Mouse (Mus musculus): Measurements from ENCODE around the gene Ergic1. TPM values are rescaled to one million over a fixed set of nuclear protein-coding genes. Genes with fewer than 3 reads are reported as not detected.

The Ergic1 gene
- total RNA-seq, 2 experiments from 2014 or later = 51.1 to 59.5 TPM

DNA sequence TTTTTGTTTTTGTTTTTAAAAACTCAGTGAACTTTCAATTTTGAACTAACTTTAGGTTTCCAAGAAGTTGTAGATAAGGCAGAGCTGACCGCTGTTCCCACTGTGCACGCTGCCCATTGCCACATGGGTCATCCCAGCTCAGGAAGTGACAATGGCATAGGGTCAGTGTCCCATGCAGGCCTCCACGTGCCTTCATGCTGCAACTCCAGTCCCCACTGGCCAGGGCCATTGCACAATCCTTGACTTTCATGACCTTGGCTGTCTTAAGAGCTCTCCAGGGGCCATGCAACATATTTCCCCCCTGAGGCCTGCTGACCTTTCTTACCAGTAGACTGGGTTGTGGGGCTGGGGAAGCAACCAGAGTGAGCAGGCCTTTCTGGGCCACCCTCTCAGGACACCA is 10.1 kb downstream of the Ergic1 start:
- no peak for DNase-seq
- intact Hi-C loops (cut with DNase I) = no loop called here

DNA sequence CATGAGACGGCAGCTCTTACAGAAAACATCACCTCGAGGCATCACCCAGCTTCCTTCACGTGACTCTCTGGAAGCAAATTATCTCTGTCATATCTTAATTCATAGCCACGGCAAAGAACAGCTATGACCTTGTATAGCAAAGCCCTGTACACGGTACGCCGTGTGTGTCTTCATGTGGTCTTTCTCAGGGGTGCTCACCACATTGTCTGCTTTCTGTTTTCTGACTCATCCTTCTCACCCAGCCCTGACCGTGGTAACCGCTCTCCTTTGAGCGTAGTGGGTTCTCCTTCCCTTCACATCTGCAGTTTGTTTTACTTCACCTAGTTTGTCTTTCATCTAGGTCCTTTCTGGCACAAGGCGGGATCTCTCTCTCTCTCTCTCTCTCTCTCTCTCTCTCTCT is 11.0 kb downstream of the Ergic1 start:
- no peak for DNase-seq
- intact Hi-C loops (cut with DNase I) = no loop called here

DNA sequence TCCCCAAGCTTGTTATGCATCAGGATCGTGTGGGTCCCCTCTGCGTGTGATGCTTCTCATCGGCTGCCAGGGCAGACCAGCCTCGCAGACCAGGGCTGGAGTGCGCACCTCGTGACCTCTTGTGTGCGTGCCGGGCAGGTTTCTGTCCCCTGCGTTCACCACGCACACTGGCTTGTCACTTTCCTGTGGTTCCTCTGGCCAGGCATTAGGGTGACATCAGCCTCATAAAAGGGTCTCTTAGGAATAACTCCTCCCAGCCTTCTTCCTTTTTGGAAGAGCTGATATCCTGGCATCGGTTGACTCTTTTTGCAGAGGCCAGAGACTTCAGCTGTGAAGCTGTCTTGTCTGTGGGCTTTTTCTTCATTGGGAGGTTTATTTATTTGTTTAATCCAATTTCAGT is 12.8 kb downstream of the Ergic1 start:
- DNase-seq = no peak
- intact Hi-C loops (cut with DNase I) = no loop called here

DNA sequence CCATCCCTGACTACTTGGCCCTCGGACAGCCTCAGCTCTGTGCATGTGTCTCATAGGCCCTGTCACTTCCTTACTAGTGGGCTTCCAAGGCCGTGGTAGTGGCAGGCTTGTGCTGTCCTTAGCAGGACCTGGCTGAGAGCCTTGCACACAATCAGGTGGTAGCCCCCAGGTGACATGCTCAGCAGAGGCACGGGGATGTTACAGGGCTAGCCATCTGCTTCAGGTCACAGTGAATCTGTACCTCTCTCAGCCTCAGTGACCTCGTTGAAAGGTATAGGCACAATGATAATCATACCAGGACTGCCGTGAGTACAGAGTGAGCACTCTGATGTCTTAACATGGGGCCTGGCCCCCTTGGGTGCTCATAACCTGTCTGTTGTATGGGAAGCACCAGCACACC is 13.4 kb downstream of the Ergic1 start:
- intact Hi-C loops (cut with DNase I) = no loop called here
- no peak for DNase-seq

DNA sequence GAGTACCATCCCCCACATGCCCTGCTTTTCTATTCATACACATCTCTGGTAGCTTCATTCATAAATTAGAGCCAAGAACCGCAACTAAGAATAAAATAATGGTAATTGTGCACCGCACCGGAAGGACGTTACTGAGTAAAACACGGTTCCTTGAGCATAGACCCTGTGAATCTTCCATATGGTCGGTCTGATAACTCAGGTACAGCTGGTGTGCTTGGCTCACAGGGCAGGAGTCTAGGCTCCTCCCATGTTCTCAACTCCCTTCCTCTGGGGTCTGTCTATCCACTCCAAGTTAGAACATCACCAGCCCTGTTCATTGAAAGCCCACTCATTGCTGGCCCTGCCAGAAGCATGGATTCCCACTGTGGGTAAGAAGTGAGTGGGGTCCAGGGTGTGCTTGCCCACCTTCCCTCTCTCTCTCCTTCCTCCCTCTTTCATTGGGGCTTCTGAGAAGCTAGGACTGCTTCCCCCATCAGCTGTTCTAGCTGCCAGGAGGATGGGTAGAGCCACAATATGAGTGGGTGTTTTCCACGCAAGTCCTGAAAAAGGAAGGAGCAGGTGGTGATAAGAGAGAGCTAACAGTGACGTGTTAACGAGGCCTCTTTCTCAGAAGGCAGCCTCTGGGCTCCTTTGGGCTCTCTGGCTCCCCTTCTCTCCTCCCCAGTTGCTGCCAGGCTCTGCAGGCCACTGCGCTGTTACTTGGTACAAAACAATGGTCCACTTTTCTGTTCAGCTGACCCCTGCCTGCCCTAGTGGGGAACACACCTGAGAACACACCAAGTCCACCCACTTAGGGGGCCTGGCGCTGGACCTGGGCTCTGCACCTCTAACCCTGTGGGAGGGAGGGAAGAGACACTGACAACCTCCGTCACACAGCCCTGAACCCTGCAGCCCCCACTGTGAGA is 14.7 kb downstream of the Ergic1 start:
- intact Hi-C loops (cut with DNase I) = no loop called here
- DNase-seq = no peak

DNA sequence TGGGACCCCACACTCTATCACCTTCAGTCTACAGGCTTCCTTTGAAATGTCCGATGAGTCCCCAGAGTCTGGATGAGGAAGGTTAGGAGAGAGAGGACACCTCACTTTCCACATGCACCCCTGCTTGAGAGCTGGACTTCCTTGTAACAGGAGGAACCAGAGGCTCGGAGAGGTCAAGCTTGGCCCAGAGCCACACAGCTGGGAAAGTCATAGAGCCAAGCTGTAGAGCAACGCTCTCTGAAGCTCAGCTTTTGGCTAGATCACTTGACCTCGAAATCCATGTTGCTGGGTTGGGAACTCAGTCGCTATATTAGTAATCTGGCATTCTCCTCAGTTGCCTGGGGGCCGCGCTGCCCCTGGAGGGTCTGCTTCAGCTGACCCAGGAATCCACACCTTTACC is 15.5 kb downstream of the Ergic1 start:
- peak; percentile 84 to 85 for DNase-seq
- intact Hi-C loops (cut with DNase I) = no loop called here

DNA sequence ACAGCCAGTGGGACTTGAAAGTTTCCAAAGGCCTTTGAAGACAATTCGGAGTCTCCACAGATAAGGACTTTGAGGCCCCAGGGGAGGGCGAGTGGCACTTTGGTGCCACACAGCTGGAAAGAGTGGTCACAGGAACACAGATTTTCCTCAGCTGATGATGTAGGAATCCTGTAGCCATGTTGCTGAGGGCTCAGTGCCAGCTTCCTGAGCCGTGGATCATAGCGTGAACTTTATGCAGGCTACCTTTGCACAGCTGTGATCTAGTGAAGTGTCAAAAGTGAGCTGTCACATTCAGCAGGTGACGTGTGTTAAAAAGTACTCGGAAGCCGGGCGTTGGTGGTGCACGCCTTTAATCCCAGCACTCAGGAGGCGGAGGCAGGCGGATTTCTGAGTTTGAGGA is 16.0 kb downstream of the Ergic1 start:
- DNase-seq = no peak
- intact Hi-C loops (cut with DNase I) = no loop called here

DNA sequence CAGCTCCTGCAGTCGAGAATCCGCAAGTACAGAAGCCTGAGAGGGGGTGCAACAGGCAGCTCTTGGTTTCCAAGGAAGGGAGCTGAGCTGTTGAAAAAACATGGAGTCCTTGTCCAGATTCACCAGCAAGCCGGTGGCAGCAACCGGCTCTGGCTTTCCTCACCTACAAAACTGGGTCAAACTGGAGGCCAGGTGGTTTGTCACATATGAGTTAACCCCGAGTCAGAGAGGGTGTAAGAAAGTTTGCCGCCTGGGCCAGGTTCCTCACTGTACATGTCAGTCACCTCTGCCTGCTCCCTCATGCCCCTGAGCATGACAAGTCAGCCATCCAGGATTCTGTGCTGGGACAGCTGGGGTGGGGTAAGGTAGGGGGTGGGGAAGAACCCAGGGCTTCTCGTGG is 16.9 kb downstream of the Ergic1 start:
- DNase-seq = no peak
- intact Hi-C loops (cut with DNase I) = no loop called here

DNA sequence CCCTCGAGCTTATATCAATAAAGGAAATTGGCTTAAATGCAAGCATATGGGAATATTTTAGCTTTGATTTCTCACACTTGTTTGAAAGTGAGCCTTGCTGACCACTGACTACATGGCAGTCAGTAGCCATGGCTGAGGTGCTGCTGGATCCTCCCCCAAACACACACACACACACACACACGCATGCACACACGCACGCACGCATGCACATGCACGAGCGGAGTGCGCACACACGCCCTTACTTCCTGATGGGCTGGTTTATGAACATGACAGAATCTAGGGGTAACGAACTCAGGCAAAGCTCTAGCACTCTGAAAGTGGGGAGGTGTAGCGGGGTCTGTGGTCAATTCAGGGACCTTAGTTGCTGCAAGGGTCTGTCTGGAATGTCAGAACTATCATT is 17.5 kb downstream of the Ergic1 start:
- no peak for DNase-seq
- intact Hi-C loops (cut with DNase I) = no loop called here

DNA sequence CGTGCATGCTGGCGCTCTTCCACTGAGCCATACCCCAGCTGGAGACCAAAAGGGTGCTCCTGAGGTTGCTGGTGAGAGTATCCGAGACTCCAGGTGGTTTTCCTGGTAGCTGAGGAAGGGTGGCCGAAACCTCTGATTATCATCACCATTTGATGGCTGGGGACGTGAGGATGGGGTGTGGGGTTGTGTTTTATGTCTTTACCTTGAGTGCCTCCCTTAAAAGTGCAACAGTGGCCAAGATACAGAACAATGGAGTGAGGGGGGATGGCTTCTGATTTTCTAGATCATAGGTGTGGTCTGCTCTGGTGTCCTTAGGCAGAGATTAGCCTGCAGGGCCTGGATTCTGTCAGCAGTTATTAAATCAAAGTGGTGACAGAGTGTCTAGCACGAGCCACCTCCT is 18.1 kb downstream of the Ergic1 start:
- intact Hi-C loops (cut with DNase I) = no loop called here

DNA sequence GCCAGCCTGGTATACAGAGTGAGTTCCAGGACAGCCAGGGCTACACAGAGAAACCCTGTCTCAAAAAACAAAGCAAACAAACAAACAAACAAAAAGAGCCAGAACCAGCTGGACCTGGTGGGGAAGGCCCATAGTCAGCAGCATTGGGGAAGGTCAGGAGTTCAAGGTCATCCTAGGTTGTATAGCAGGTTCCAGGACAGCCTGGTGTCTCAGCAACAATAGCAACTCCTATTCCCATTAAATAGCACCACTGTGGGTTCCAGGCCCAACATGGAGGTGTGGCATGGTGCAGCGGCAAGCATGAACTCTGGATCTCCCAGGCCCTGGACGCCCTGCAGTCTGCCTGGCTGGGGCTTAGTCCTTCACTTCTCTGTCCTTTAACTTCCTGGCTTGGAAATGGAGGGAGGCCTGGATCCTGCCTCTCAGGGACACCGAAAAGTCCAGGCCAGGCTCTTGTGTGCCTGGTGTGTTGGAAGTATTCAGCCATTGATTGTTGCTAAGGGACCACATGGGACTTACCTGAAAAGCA is 19.6 kb downstream of the Ergic1 start:
- no peak for DNase-seq
- intact Hi-C loops (cut with DNase I) = loop anchor here (5.0 kb wide), 2 partner anchors 34 to 114 kb away; no protein-coding TSS in a partner anchor

More for the DNA sequence above, 18.1 kb downstream of the Ergic1 start:
- no peak for DNase-seq

DNA sequence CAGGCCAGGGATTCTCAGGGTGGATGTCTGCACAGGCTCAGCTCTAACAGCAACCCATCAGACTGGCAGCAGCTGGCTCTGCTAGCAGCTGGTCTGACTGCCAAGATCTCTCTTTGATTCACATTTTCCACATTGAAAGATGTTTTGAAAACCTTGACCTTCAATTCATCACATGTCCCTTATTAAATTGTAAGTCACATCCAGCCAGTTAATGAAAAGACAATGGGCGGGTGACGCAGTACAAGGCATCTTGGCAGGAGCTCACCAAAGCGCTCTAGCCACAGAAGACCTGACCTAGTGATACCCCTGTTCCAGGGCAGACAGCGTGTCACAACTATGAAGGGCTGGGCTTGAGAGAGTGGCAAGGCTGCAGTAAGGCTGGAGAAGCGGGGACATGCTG is 21.0 kb downstream of the Ergic1 start:
- intact Hi-C loops (cut with DNase I) = loop anchor here (2.0 to 5.0 kb wide), 3 partner anchors 35 to 115 kb away; no protein-coding TSS in a partner anchor
- DNase-seq = peak; percentile 59 to 60

DNA sequence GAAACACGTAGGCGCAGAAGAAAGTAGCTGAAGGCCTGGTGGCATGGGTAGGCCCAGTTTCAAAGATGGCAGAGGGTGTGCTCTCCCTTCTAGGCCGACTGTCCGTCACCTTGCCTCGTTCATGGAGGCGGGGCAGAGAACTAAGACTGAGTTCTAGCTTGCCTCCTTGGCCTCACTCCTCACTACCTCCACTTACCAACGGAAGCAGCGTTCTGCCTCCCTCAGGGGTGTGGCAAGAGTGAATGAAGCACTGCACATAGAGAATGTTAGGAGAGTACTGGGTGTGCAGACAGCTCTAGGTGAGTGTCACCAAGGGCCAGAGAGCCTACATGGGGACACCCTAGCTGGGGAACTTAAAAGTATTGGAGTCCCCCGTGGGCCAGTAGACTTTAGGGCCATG is 21.8 kb downstream of the Ergic1 start:
- no peak for DNase-seq
- intact Hi-C loops (cut with DNase I) = loop anchor here (2.0 to 5.0 kb wide), 3 partner anchors 36 to 116 kb away; no protein-coding TSS in a partner anchor

DNA sequence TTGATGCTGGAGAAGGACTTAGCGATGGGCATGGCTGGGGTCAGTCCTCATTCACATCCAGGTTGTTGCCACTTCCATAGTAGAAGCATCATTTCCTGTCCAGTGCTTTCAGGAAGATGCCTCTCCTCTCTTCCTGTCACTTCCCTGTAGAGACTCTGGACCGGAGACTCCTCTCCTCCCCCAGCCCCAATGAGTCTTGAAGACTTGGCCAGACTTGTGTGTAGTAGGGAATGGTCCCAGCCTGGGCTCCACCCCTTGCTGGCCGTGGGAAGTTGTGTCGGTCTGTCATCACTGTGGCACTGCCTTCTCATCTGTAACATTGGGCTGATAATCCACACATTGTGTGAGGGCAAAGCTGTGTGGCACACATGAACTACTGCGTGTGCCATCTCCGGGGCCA is 22.3 kb downstream of the Ergic1 start:
- intact Hi-C loops (cut with DNase I) = loop anchor here (2.0 to 5.0 kb wide), 4 partner anchors 36 to 116 kb away; no protein-coding TSS in a partner anchor
- no peak for DNase-seq

DNA sequence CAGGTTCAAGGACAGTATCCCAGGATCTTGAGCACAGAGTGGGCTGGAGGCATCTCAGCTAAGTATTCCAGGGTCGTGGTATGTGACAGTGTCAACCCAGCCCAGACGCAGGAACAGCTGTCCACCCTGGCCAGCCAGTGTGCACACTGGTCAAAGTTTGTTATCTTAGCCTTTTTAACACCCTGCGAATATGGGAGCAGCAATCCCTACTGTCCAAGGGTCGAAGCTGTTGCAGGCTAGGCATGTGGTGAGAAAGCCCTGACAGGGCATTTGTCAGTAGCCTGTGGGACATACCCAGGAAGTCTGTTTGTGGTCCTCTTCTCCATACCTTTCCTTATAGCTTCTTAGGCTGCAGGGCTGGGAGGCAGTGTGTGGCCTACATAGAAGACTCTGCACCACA is 22.8 kb downstream of the Ergic1 start:
- DNase-seq = no peak
- intact Hi-C loops (cut with DNase I) = loop anchor here (2.0 to 5.0 kb wide), 3 partner anchors 37 to 117 kb away; no protein-coding TSS in a partner anchor

DNA sequence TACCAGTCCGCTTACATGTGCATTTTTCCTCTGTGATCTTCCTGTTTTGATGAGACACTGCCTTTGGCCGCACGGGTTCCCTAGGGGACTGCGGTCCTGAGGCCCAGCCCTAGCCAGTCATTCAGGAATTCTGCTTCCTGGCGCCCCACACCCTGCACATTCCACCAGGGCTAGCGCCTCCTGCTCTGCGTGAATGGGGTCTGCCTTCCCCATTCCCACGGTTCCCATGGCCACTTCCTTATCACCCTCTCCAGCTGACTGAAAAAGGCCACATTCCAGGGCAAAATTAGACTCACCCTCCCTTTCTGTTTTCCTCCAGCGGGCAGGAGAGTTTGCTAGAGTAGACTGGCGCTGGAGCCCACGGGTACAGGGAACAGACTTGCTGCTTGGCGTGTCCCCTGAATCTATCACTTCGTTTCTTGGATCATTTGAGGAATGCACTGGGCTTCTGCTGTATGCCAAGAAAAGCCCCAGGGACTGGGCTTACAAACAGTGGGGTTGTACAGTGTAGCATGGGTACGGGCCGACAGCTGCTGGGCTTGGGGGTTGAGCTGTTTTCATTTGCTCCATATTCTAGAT is 23.4 kb downstream of the Ergic1 start:
- DNase-seq = peak; percentile 87
- intact Hi-C loops (cut with DNase I) = loop anchor here (2.0 to 5.0 kb wide), 3 partner anchors 36 to 117 kb away; no protein-coding TSS in a partner anchor

DNA sequence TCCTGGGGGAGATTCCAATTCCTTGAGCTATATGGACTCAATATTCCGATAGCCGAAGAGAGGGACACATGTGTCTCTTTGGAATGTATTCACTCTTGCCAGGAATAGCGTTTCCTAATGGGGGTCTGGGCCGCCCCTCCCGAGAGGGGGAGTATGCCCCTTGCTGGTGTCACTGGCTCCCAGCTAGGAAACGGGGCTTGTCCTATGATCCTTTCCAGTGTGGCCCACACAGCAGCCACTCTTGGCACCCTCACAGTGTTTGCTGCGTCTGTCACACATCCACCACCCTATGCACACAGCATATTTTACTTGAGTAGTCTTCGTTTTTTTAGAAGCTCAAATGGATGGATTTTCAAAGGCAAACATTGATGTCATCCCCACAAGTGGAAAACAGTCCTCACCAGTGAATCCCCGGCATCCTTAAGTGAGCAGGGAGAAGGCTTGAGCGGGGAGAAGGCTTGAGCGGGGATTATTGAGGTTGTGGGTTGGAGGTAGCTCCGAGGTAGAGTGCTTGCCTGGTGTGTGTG is 26.7 kb downstream of the Ergic1 start:
- intact Hi-C loops (cut with DNase I) = no loop called here

DNA sequence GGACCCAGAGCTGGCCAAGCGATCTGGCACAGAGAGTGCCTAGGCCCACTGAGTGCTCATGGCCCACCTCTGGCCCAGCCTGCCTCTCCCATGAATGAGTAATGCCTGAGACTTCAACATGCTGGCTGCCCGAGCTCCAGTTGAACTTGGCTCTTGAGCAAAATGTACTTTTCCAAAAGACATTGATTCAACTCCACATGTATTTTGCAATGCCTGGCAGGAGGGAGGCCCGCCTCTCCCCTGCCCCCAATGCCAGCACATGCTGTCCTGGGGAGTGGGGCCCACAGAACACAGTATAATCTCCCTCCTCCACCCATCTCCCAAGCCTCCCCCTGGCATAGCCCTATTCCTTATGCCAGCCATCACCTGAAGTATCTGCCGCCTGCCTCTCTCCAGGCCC is 31.2 kb downstream of the Ergic1 start:
- intact Hi-C loops (cut with DNase I) = no loop called here
- DNase-seq = peak in 1 of 2 experiments; percentile 57

More for the DNA sequence above, 26.7 kb downstream of the Ergic1 start:
- DNase-seq = no peak

DNA sequence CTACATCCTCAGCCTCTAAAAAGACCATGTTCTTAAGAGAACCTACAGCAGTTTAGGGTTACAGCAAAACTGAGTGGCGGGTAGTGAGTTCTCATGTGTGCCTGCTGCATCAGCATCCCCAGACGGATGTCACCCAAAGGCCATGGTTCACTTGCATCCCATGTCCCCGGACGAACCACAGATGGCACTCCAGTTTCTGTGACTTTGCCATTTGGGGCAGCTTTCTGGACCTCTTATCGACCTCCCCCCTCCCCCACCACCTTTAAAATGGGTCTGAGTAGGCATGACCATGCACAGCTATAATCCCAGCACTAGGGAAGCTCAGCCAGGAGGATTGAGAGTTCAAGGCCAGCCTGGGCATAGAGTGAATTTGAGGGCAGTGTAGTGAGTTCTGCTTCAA is 31.9 kb downstream of the Ergic1 start:
- intact Hi-C loops (cut with DNase I) = no loop called here
- DNase-seq = no peak

DNA sequence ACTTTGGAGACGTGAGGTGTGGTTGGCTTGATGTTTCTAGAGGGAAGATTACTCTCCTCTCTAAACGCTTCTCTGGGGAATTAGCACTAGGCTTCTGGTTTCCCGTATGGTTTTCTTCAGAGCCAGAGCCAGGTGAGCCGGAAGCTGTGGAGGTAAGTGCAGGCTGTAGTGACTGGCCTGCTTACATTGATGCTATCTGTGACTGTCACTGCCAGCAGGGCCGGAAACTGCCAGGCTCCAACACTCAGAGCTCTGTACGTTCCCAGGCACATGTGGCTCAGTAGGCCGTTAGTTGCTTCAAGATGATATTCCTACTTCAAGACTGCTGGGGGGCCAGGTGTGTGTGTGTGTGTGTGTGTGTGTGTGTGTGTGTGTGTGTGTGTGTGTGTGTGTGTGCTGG is 32.9 kb downstream of the Ergic1 start:
- no peak for DNase-seq
- intact Hi-C loops (cut with DNase I) = no loop called here

DNA sequence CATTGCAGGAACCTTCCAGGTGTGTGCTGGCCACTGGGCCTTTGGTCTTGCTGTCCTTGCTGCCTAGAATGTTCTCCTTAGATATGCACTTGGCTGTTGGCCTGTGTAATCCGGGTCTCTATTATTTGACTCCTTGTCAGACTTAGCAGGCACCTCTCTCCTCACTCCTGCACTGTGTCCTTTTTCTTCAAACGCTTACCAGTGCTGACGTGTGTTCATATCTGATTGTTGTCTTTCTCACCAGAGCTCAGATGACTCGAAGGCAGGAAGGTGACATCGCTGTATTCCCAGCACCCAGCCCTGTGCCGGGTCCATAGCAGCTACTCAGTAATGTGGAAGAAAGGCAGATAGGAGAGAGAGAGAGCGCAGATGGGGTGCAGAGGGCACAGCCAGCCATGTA is 33.7 kb downstream of the Ergic1 start:
- intact Hi-C loops (cut with DNase I) = no loop called here

More for the DNA sequence above, 33.7 kb downstream of the Ergic1 start:
- no peak for DNase-seq

Measured in heart, postnatal 14 days (tissue).